Mouse (Mus musculus): ENCODE measurements around the gene Slc38a10.

GRCm38 (mm10) chr11:120167059-120167458 lies 15.9 kb upstream of the Slc38a10 start:
- TF ChIP-seq CTCF (IDR thresholded peaks at IDR 0.05; ENCODE audit: low read depth, low read length) (no peak), POLR2A (IDR thresholded peaks at IDR 0.05; ENCODE audit: insufficient read depth, low read length) (no peak), EP300 (IDR thresholded peaks at IDR 0.05; ENCODE audit: insufficient read depth, low read depth, low read length) (no peak)

Measured in ES-Bruce4 (cell line).